Mouse (Mus musculus) CH12.LX (cell line): ENCODE results near the gene Kat2a. TPM values are rescaled to one million over a fixed set of nuclear protein-coding genes. Genes with fewer than 3 reads are reported as not detected.

Experiments
- DNase-seq: peaks from one replicate; pipeline ENCODE4 v3.0.0-alpha.2; 2013; ENCODE audit errors: extremely low read depth
- H3K27ac ChIP-seq: 2 replicates; pipeline ENCODE4 v1.5.1; 2012; ENCODE audit warnings: low read depth, mild to moderate bottlenecking, control low read depth, moderate library complexity; ENCODE audit not compliant: insufficient read depth
- H3K27me3 ChIP-seq: replicated peaks from 2 replicates; pipeline ENCODE3; 2012; ENCODE audit warnings: inconsistent platforms
- H3K36me3 ChIP-seq, 2 experiments: replicated peaks in 1 of 2; 2 replicates each; pipeline versions ENCODE3 to v1.6.1; 2012; ENCODE audit warnings: inconsistent platforms in 1 of 2, low read length in 1 of 2, mild to moderate bottlenecking in 1 of 2, mixed read lengths in 1 of 2, moderate library complexity in 1 of 2; ENCODE audit not compliant: control insufficient read depth in 1 of 2, insufficient read depth in 1 of 2
- H3K4me1 ChIP-seq, 2 experiments: 2 replicates each; pipeline ENCODE4 v1.6.1; 2012; ENCODE audit warnings: inconsistent platforms in 1 of 2, moderate library complexity in 1 of 2; ENCODE audit not compliant: insufficient read depth in 2 of 2, control insufficient read depth in 1 of 2
- H3K4me2 ChIP-seq: 2 replicates; pipeline ENCODE4 v1.6.1; 2012; ENCODE audit warnings: low read depth, mild to moderate bottlenecking, control low read depth; ENCODE audit not compliant: poor library complexity, insufficient read depth, severe bottlenecking
- H3K4me3 ChIP-seq, 3 experiments: fragments of 150-350 bp in 1 of 3; sonication (generic) in 1 of 3; replicated peaks in 1 of 3; 2 replicates each; pipeline versions ENCODE3 to v1.5.1; 2011 to 2012; ENCODE audit warnings: low read depth in 2 of 3, low read length in 2 of 3, mild to moderate bottlenecking in 2 of 3, moderate library complexity in 2 of 3, control low read depth in 1 of 3, improper control_type of control experiment in 1 of 3, inconsistent platforms in 1 of 3, mixed read lengths in 1 of 3; ENCODE audit not compliant: poor library complexity in 1 of 3
- H3K79me2 ChIP-seq: replicated peaks from 2 replicates; pipeline ENCODE4 v1.6.1; 2012; ENCODE audit warnings: mild to moderate bottlenecking, moderate library complexity; ENCODE audit not compliant: control insufficient read depth, poor library complexity, insufficient read depth, severe bottlenecking; ENCODE audit errors: extremely low read depth
- H3K9ac ChIP-seq: 2 replicates; pipeline ENCODE4 v1.6.1; 2012; ENCODE audit warnings: low read depth, mild to moderate bottlenecking, control low read depth, moderate library complexity; ENCODE audit not compliant: insufficient read depth
- H3K9me3 ChIP-seq: replicated peaks from 2 replicates; pipeline ENCODE3; 2012; ENCODE audit warnings: low read length, inconsistent platforms, mixed read lengths
- CHD1 ChIP-seq: IDR thresholded peaks from 2 replicates; pipeline ENCODE4 v1.6.1; 2012; ENCODE audit warnings: low read depth, low read length, improper control_type of control experiment, inconsistent platforms
- CHD2 ChIP-seq: IDR thresholded peaks from 2 replicates; pipeline ENCODE4 v1.6.1; 2011; ENCODE audit warnings: low read length, improper control_type of control experiment
- E2F4 ChIP-seq: IDR thresholded peaks from 2 replicates; pipeline ENCODE4 v1.6.1; 2011; ENCODE audit warnings: low read depth, low read length, improper control_type of control experiment; ENCODE audit not compliant: insufficient replicate concordance
- ELF1 ChIP-seq: IDR thresholded peaks from 2 replicates; pipeline ENCODE4 v1.6.1; 2014; ENCODE audit warnings: low read depth, mild to moderate bottlenecking, inconsistent platforms, low read length, improper control_type of control experiment
- EP300 ChIP-seq: IDR thresholded peaks from 2 replicates; pipeline ENCODE4 v1.6.1; 2011; ENCODE audit warnings: low read length, improper control_type of control experiment
- ETS1 ChIP-seq: conservative IDR thresholded peaks from 2 replicates; pipeline ENCODE4 v1.6.1; 2012; ENCODE audit warnings: low read depth, mild to moderate bottlenecking, inconsistent platforms, low read length, improper control_type of control experiment, moderate library complexity
- HCFC1 ChIP-seq: IDR thresholded peaks from 2 replicates; pipeline ENCODE4 v1.6.1; 2012; ENCODE audit warnings: low read depth, mild to moderate bottlenecking, inconsistent platforms, low read length, improper control_type of control experiment
- IRF4 ChIP-seq: IDR thresholded peaks from 2 replicates; pipeline ENCODE4 v1.6.1; 2014; ENCODE audit warnings: low read depth, mild to moderate bottlenecking, inconsistent platforms, low read length, improper control_type of control experiment
- JUN ChIP-seq: IDR thresholded peaks from 2 replicates; pipeline ENCODE4 v1.6.1; 2011; ENCODE audit warnings: low read depth, mild to moderate bottlenecking, low read length, improper control_type of control experiment, moderate library complexity; ENCODE audit not compliant: insufficient read depth
- JUND ChIP-seq: conservative IDR thresholded peaks from 2 replicates; pipeline ENCODE4 v1.6.1; 2011; ENCODE audit warnings: low read depth, low read length, improper control_type of control experiment
- KAT2A ChIP-seq: IDR thresholded peaks from 2 replicates; pipeline ENCODE4 v1.6.1; 2012; ENCODE audit warnings: low read length, improper control_type of control experiment, inconsistent platforms; ENCODE audit not compliant: insufficient replicate concordance
- MAFK ChIP-seq: IDR thresholded peaks from 2 replicates; pipeline ENCODE4 v1.6.1; 2011; ENCODE audit warnings: low read length, improper control_type of control experiment; ENCODE audit not compliant: insufficient replicate concordance
- MEF2A ChIP-seq: IDR thresholded peaks from 2 replicates; pipeline ENCODE4 v1.6.1; 2014; ENCODE audit warnings: low read depth, mild to moderate bottlenecking, inconsistent platforms, low read length, improper control_type of control experiment, borderline replicate concordance
- MYC ChIP-seq: IDR thresholded peaks from 2 replicates; pipeline ENCODE4 v1.6.1; 2011; ENCODE audit warnings: low read depth, mild to moderate bottlenecking, improper control_type of control experiment, low read length
- NELFE ChIP-seq: IDR thresholded peaks from 2 replicates; pipeline ENCODE4 v1.6.1; 2011; ENCODE audit warnings: low read depth, low read length, improper control_type of control experiment
- NRF1 ChIP-seq: IDR thresholded peaks from 2 replicates; pipeline ENCODE4 v1.6.1; 2014; ENCODE audit warnings: low read depth, mild to moderate bottlenecking, inconsistent platforms, low read length, improper control_type of control experiment, moderate library complexity
- POLR2AphosphoS2 ChIP-seq: IDR thresholded peaks from 2 replicates; pipeline ENCODE4 v1.6.1; 2011; ENCODE audit warnings: low read depth, low read length, improper control_type of control experiment
- RAD21 ChIP-seq: IDR thresholded peaks from 2 replicates; pipeline ENCODE4 v1.6.1; 2011; ENCODE audit warnings: low read depth, mild to moderate bottlenecking, low read length, improper control_type of control experiment, moderate library complexity
- SMC3 ChIP-seq: IDR thresholded peaks from 2 replicates; pipeline ENCODE4 v1.6.1; 2011; ENCODE audit warnings: low read depth, low read length, improper control_type of control experiment
- TCF12 ChIP-seq: IDR thresholded peaks from 2 replicates; pipeline ENCODE4 v1.6.1; 2014; ENCODE audit warnings: low read depth, mild to moderate bottlenecking, inconsistent platforms, low read length, improper control_type of control experiment
- UBTF ChIP-seq: IDR thresholded peaks from 2 replicates; pipeline ENCODE4 v1.6.1; 2012; ENCODE audit warnings: low read depth, mild to moderate bottlenecking, inconsistent platforms, low read length, improper control_type of control experiment, moderate library complexity
- USF2 ChIP-seq: conservative IDR thresholded peaks from 2 replicates; pipeline ENCODE4 v1.6.1; 2011; ENCODE audit warnings: low read depth, low read length, improper control_type of control experiment
- ZC3H11A ChIP-seq: IDR thresholded peaks from 2 replicates; pipeline ENCODE4 v1.6.1; 2012; ENCODE audit warnings: low read depth, mild to moderate bottlenecking, inconsistent platforms, low read length, improper control_type of control experiment
- ZMIZ1 ChIP-seq: IDR thresholded peaks from 2 replicates; pipeline ENCODE4 v1.6.1; 2012; ENCODE audit warnings: low read depth, mild to moderate bottlenecking, inconsistent platforms, low read length, improper control_type of control experiment
- ZNF384 ChIP-seq: IDR thresholded peaks from 2 replicates; pipeline ENCODE4 v1.6.1; 2012; ENCODE audit warnings: low read depth, low read length, improper control_type of control experiment, inconsistent platforms
- dilution Hi-C: fragments of 300-500 bp; cut with MboI; formaldehyde crosslinking; loops from 2 replicates; pipeline ENCODE4 v1.14.3; 2020; ENCODE audit warnings: low sequenced_read_pairs; ENCODE audit not compliant: extremely low pct_unique_long_range_greater_than_20kb, extremely low pct_ligation_motif_present
- in situ Hi-C: fragments of 300-500 bp; cut with MboI; formaldehyde crosslinking; loops from 3 replicates; pipeline ENCODE4 v1.14.3; 2019; ENCODE audit warnings: low sequenced_read_pairs, low pct_ligation_motif_present, low pct_unique_long_range_greater_than_20kb, mixed read lengths
- polyA plus RNA-seq: library from polyadenylated mRNA; unstranded; fragments of >175 nt; gene quantifications from 2 replicates; pipeline ENCODE4 v1.2.1, GENCODE M21; 2012; ENCODE audit warnings: low read depth; ENCODE audit not compliant: insufficient read length
- total RNA-seq, 2 experiments: library from RNA; depleted of rRNA; stranded (reverse); fragments of 300-350 nt in 1 of 2; fragments of >200 nt in 1 of 2; gene quantifications; 2 replicates each; pipeline ENCODE4 v1.2.3; 2012 to 2014

Gene Kat2a
- total and polyA plus RNA-seq, 3 experiments: 27.2 to 82.9 (median 30.7) TPM

GRCm38 (mm10) chr11:100684084-100684483 is 28.2 kb downstream of the Kat2a start:
- DNase-seq: peak; percentile 44
- no peaks in the 10 kb centered on the region for H3K36me3 ChIP-seq
- in situ Hi-C loops (no loop called here), dilution Hi-C loops (no loop called here)
- TF ChIP-seq ETS1 (no peak), ZMIZ1 (no peak), EP300 (peak; percentile 54; the same call in 1 of the 2 replicates), KAT2A (no peak), UBTF (no peak), MAFK (no peak), RAD21 (no peak), IRF4 (no peak), POLR2AphosphoS2 (no peak), ELF1 (no peak), MEF2A (peak; percentile 86), E2F4 (no peak), TCF12 (peak; percentile 26; the same call in 1 of the 2 replicates), NELFE (no peak)
- no peak overlapping the region for H3K27ac ChIP-seq
- no peaks in the 10 kb centered on the region for H3K79me2 ChIP-seq
- H3K4me1 ChIP-seq: peaks cover 8 to 62% of the 10 kb centered on the region in 2 experiments
- no peaks in the 10 kb centered on the region for H3K27me3 ChIP-seq
- H3K9me3 ChIP-seq: no peaks in the 10 kb centered on the region
- no peak overlapping the region for H3K9ac ChIP-seq
- H3K4me2 ChIP-seq: no peak overlapping the region
- H3K4me3 ChIP-seq: no peak overlapping the region

DNA sequence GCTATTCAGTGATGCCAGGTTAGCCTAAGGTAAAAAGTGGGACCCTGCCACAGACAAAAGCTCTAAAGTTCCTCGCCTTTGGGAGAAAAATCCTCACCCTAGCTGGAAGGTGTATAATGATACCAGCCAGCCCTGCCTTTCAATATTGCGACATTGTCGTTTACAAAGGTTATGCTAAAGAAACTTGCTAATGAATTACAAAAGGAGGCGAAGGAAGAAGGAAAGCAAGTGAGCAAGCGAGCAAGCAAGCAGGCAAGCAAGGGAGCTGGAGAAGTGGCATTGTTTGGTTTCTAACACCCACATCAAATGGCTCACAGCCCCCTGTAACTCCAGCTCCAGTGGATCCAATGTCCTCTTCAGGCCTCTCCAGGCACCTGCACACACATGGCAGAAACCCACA is 29.7 kb downstream of the Kat2a start:
- H3K9ac ChIP-seq: no peak overlapping the region
- H3K27me3 ChIP-seq: no peaks in the 10 kb centered on the region
- no peaks in the 10 kb centered on the region for H3K36me3 ChIP-seq
- no peak overlapping the region for H3K4me3 ChIP-seq
- no peak for DNase-seq
- in situ Hi-C loops: no loop called here
- no peaks in the 10 kb centered on the region for H3K9me3 ChIP-seq
- TF ChIP-seq CHD2 (no peak), CHD1 (no peak), ZNF384 (no peak), JUND (no peak), MEF2A (no peak), ZMIZ1 (no peak), UBTF (no peak), IRF4 (no peak), MYC (no peak), KAT2A (no peak), SMC3 (no peak), ZC3H11A (no peak), HCFC1 (no peak), NRF1 (no peak), JUN (no peak), RAD21 (no peak), TCF12 (no peak), USF2 (no peak), NELFE (no peak)
- no peak overlapping the region for H3K4me2 ChIP-seq
- H3K27ac ChIP-seq: no peak overlapping the region
- dilution Hi-C loops: no loop called here
- peaks cover 13 to 72% of the 10 kb centered on the region in 2 experiments for H3K4me1 ChIP-seq
- H3K79me2 ChIP-seq: no peaks in the 10 kb centered on the region
